Mouse (Mus musculus) heart, embryonic 16.5 days (tissue): ENCODE measurements at regions not wholly inside any gene's neighbourhood (a gene's known extent, or its start where the extent isn't known, plus 50 kb on each side); places are given as distances from the start of the nearest gene placed in this dataset.

Experiments used
- ATAC-seq: fragments of 200-750 bp; cut with Nextera tagmentation; replicated peaks from 2 replicates; pipeline ENCODE4 v1.8.0; 2017; ENCODE audit warnings: moderate number of reproducible peaks; ENCODE audit not compliant: insufficient read depth, low FRiP score; ENCODE audit errors: extremely low read depth
- H3K27ac ChIP-seq: fragments of 300-500 bp; sonication (generic); 2 replicates; pipeline ENCODE4 v1.5.1; 2014; ENCODE audit warnings: mild to moderate bottlenecking, low read length, control low read depth, moderate library complexity
- H3K27me3 ChIP-seq: fragments of 300-500 bp; sonication (generic); 2 replicates; pipeline ENCODE4 v1.6.1; 2014; ENCODE audit warnings: low read length, mixed read lengths; ENCODE audit not compliant: control insufficient read depth, insufficient read depth
- H3K36me3 ChIP-seq: fragments of 300-500 bp; sonication (generic); 2 replicates; pipeline ENCODE4 v1.6.1; 2014; ENCODE audit not compliant: control insufficient read depth, insufficient read depth
- H3K4me1 ChIP-seq: fragments of 300-500 bp; sonication (generic); 2 replicates; pipeline ENCODE4 v1.6.1; 2014; ENCODE audit warnings: low read length, mixed read lengths; ENCODE audit not compliant: control insufficient read depth, insufficient read depth
- H3K4me2 ChIP-seq: fragments of 300-500 bp; sonication (generic); 2 replicates; pipeline ENCODE4 v1.6.1; 2014; ENCODE audit warnings: low read depth, mild to moderate bottlenecking, control low read depth, low read length
- H3K4me3 ChIP-seq: fragments of 300-500 bp; sonication (generic); 2 replicates; pipeline ENCODE4 v1.5.1; 2014; ENCODE audit warnings: mild to moderate bottlenecking, control low read depth, low read length
- H3K9ac ChIP-seq: fragments of 300-500 bp; sonication (generic); 2 replicates; pipeline ENCODE4 v1.6.1; 2014; ENCODE audit warnings: low read length, control low read depth
- H3K9me3 ChIP-seq: fragments of 300-500 bp; sonication (generic); replicated peaks from 2 replicates; pipeline ENCODE4 v1.6.1; 2016; ENCODE audit warnings: low read length; ENCODE audit not compliant: control insufficient read depth
- WGBS: fragments of 180-500 bp; shearing (Covaris S2); extraction: QIAGEN DNeasy Blood & Tissue Kit; methylation state at CpG from one replicate; pipeline ENCODE4 v1.1.7; 2014; 5-methylcytosine and 5-hydroxymethylcytosine counted together

DNA sequence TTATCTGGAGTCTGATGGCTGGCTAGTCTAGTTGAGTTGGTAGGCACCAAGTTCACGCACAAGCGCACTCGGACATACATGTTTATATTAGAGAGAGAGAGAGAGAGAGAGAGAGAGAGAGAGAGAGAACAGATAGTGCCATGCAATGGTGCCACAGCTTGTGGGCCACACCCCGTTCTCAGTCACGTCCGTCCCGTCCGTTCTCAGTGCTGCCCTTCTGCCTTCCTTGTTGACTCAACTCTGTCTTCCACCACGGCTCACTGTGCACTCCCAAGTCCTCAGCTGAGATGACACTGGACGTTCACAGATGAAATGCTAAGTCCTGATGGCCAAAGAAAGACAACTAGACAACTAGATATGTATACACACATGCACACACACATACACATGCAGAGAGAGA, 92.2 kb downstream of the Gm11011 start:
- no peaks in the 10 kb centered on the region for H3K36me3 ChIP-seq
- peaks cover 7% of the 10 kb centered on the region for H3K4me1 ChIP-seq
- H3K9ac ChIP-seq: no peak overlapping the region
- no peak overlapping the region for H3K27ac ChIP-seq
- H3K4me2 ChIP-seq: no peak overlapping the region
- ATAC-seq: no peak
- WGBS: 88% methylated on average over 10 of the region's 10 CpGs
- no peaks in the 10 kb centered on the region for H3K9me3 ChIP-seq
- H3K4me3 ChIP-seq: no peak overlapping the region
- no peaks in the 10 kb centered on the region; the same call in 1 of the 2 replicates for H3K27me3 ChIP-seq

DNA sequence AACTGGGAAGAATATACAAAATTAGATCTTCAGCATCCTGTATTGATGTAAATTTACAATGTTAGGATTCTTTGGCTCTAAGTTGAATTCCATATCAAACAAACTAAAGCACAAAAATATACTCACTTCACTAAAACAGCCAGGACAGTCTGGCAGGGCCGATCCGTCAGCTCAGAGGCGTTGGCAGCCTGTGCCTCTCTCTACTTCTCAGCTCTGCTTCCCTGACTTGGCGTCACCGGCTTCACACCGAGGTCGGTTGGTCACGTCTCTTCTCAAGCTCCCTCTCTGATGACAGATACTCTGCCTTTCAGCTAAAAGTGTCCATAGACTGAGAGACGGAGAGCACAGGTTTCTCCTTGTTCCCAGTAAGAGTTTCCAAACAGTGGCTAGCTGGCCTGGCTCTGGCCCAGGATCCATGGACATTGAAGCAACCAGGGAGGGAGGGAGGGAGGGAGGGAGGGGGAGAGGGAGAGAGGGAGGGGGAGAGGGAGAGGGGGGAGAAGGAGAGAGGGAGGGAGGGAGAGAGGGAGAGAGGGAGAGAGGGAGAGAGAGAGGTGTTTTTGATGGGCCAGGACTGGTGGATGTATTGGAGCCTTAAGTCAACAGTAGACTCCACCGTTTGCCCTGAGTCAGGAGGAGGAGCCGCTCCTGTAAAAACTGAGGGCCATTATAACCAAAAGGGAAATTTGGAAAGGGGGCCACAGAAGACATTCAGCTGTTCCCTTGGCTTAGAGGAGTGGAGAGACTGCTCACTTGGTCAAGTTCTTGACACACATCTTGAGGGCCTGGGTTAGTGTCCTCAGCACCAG, 92.8 kb downstream of the Gm11011 start:
- Histone ChIP-seq H3K4me1 (peaks cover 7% of the 10 kb centered on the region), H3K4me3 (no peak overlapping the region), H3K9me3 (no peaks in the 10 kb centered on the region), H3K27me3 (no peaks in the 10 kb centered on the region; the same call in 1 of the 2 replicates), H3K4me2 (no peak overlapping the region), H3K36me3 (no peaks in the 10 kb centered on the region), H3K27ac (no peak overlapping the region), H3K9ac (no peak overlapping the region)
- 34% methylated on average over 11 of the region's 11 CpGs for WGBS
- peak; percentile 37; the same call in 1 of the 2 replicates for ATAC-seq

DNA sequence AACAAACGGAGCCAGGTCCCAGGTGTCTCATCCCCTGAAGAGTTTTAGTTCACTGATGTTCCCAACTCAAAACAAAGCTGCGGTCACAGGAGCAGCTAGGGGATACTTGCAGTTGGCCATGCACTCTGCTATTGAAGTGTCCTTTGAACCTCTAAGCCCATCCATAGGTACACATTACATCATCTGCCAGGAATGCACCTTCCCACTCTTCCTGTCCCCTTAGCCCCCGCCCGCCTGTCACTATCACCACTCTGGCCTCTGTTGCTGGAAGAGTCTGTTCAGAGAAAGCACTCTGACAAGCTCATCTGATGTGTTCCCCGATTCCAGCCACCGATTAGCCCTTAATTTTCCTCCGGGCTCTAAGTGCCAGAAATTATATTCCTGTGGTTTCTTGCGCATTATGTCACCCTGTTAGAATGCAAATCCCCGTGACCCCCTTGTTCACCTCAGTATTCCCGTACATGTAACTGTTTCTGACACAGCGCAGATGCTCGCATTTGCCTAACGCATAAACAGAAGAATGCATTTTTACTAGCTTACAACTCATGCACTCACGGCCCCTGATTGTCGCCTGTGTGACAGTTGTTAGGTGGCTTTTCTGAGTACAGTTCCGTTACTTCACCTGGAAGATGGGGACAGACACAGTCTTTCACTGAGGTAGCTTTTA, 93.8 kb downstream of the Gm11011 start:
- Histone ChIP-seq H3K27ac (no peak overlapping the region), H3K9ac (no peak overlapping the region), H3K4me3 (no peak overlapping the region), H3K4me1 (peaks cover 7% of the 10 kb centered on the region), H3K4me2 (peak overlapping the region; percentile 33), H3K27me3 (no peaks in the 10 kb centered on the region; the same call in 1 of the 2 replicates), H3K9me3 (no peaks in the 10 kb centered on the region), H3K36me3 (no peaks in the 10 kb centered on the region)
- no peak for ATAC-seq
- 34% methylated on average over 16 of the region's 16 CpGs for WGBS

DNA sequence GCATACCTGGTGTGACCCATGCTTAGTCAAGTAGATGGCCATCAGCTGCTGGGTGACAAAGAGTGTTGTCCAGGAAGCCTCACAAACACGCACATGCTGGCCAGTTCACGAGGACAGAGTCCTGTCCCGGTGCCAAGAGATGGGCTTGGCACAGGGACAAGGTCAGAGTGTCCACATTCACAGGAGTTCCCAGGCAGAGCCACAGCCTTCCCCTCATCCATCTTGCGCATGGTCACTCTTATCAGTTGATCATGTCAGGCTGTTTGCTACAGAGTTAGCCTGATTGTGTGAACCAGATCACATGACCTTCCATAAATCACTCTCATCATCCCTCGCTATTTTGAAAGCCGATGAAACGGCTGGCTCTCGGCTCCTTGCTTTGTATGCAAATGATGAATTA, 103.6 kb downstream of the Gm11011 start:
- peaks cover 2% of the 10 kb centered on the region; the same call in 1 of the 2 replicates for H3K4me1 ChIP-seq
- H3K27me3 ChIP-seq: no peaks in the 10 kb centered on the region
- WGBS: 50% methylated on average over 8 of the region's 8 CpGs
- H3K4me3 ChIP-seq: no peak overlapping the region
- no peaks in the 10 kb centered on the region for H3K9me3 ChIP-seq
- no peak for ATAC-seq
- H3K36me3 ChIP-seq: no peaks in the 10 kb centered on the region
- H3K9ac ChIP-seq: no peak overlapping the region
- no peak overlapping the region for H3K27ac ChIP-seq
- H3K4me2 ChIP-seq: no peak overlapping the region

DNA sequence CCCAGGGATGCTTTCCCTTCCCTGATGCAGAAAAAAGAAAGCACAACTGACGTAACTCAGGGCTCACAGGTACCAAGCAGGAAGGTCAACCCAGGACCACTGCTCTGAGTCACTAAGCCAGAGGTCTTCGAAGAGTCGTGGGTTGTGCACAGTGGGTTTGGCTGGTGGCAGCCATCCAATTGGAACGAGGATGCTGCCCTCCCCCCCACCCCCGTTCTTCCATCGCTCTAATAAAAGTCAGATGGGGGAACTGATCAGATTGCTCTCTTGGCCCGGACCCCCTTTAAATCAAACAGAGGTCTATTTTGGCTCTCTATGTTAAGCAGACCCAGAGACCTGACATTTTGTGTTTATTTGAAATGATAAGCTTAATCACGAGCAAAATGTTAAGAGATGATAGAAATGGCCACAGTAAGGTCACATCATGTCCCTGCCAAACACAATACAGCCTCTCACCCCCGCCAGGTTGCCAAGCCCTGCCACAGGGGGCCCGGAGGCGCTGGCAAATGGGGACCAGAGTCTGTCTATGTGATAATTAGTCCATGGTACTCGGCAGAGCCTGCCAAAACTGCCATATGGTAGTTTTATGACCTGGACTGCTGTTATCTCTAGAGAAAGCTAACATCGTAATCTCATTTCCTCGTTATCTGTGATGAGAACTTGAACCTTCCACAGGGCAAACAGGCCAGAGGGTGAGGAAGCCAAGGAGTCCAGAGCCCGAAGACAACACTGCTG, 105.6 kb downstream of the Gm11011 start:
- Histone ChIP-seq H3K4me1 (peaks cover 2% of the 10 kb centered on the region; the same call in 1 of the 2 replicates), H3K4me3 (no peak overlapping the region), H3K27ac (no peak overlapping the region), H3K9ac (no peak overlapping the region), H3K9me3 (no peaks in the 10 kb centered on the region), H3K4me2 (no peak overlapping the region), H3K36me3 (no peaks in the 10 kb centered on the region), H3K27me3 (no peaks in the 10 kb centered on the region)
- 40% methylated on average over 15 of the region's 15 CpGs for WGBS
- no peak for ATAC-seq

DNA sequence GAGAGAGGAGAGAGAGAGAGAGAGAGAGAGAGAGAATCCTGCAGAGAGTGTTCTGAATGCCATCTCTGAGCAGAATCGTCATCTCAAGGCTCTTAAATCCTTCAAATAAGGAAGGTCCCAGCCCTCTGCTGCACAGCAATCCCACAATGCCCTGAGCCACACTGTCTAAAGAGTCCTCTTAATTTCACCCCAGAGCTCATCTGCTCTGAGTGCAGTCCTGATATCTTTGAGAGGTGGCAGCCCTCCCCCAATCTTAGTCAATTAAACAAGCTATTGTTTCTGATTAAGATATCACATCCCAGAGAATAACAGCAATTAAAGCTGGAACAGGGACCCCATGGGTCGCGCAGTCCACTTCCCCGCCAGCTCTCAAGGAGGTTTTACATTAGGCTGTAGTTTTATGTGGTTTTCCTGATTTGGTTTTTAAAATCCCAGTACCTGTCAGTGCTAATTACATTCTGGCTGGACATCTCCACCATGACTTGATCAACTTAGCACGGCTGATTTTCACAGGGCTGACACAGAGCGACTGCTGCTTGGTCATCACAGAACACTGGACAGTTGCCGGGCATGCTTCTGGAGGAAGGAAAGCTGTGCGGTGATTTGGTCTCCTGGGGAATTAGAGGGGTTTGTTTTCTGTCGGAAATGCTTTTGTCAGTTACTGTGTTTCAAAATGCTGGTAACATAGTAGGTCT, 113.0 kb downstream of the Gm11011 start:
- Histone ChIP-seq H3K36me3 (no peaks in the 10 kb centered on the region), H3K27me3 (no peaks in the 10 kb centered on the region), H3K4me1 (no peaks in the 10 kb centered on the region), H3K27ac (no peak overlapping the region), H3K4me3 (no peak overlapping the region), H3K9ac (no peak overlapping the region), H3K9me3 (no peaks in the 10 kb centered on the region), H3K4me2 (no peak overlapping the region)
- no peak for ATAC-seq
- WGBS: 55% methylated on average over 9 of the region's 9 CpGs

DNA sequence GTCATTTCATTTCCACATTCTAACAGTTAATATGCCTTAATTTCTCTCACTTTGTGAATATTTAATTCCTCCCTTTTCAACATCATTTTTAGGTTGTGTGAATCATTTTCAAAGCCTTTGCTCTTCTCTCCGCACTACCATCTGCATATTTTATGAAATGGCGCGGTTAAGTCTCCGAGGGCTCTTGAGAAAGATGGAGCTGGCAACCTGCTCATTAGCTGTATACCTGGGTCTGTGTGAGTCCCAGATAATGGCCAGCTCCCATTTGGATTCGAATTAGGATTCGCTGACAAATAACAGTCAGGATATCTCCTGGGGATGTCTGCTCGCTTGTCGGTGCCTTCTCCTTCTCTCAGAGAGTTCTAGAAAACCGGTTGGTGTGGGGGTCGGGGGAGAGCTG, 118.0 kb downstream of the Gm11011 start:
- Histone ChIP-seq H3K4me1 (no peaks in the 10 kb centered on the region), H3K4me2 (no peak overlapping the region), H3K36me3 (no peaks in the 10 kb centered on the region), H3K27ac (no peak overlapping the region), H3K9ac (no peak overlapping the region), H3K27me3 (no peaks in the 10 kb centered on the region), H3K4me3 (no peak overlapping the region), H3K9me3 (no peaks in the 10 kb centered on the region)
- ATAC-seq: no peak
- 84% methylated on average over 10 of the region's 10 CpGs for WGBS

DNA sequence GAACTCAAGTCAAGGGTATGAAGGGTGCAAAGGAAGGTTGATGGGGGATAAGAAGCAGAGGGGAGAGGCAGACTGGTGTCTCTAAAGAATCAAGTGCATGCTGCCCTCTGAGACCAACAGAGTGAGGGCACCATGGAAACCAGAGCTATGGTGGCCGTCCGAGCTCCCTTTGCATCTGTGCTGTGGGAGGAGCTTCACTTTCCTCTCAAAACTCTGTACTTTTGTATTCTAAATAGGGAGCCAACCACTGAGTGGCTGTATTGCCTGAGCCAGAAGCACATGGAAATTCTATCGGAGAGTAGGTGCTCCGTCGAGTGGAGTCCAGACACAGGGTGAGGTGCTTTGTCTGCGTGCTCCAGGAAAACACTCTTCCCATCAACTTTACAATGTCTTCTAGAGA, 119.9 kb downstream of the Gm11011 start:
- no peak for ATAC-seq
- Histone ChIP-seq H3K4me2 (no peak overlapping the region), H3K4me3 (no peak overlapping the region), H3K9ac (no peak overlapping the region), H3K9me3 (no peaks in the 10 kb centered on the region), H3K36me3 (no peaks in the 10 kb centered on the region), H3K4me1 (no peaks in the 10 kb centered on the region), H3K27ac (no peak overlapping the region), H3K27me3 (no peaks in the 10 kb centered on the region)
- WGBS: 76% methylated on average over 6 of the region's 6 CpGs
